Mouse (Mus musculus): ENCODE results near the gene Gm40193.
A peak's percentile ranks its signal among the peaks of the same experiment; 100 is the strongest.
"Not testable (repeated sequence)": the region's sequence is repeated elsewhere in the genome, so short reads cannot be mapped to it uniquely, and the experiment has no call there.

Gene Gm40193

DNA sequence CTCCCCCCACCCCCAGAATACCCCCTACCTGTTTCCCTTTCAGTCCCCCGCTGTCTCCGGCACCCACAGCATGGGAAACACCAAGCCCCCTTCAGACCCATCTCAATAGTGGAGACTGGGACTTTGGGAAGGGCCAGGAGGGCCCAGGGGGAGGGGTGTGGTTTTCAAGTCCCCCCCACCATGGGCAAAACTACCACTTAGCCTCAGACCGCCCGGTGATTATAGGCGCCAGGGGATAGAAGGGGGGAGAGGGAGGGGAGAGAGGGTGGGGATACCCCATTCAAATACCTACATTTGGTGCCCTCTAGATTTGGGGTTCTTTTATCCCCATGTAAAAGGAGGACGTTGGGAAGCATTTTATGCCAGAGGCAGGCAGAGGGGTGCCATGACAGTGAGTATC lies at the start of gene Gm40193:
Gene Gm40193 (minus strand): TSS at position 101 of the 400 bp plus-strand sequence.
- DNase-seq (ENCODE audit: low read depth, low spot score) = no peak

DNA sequence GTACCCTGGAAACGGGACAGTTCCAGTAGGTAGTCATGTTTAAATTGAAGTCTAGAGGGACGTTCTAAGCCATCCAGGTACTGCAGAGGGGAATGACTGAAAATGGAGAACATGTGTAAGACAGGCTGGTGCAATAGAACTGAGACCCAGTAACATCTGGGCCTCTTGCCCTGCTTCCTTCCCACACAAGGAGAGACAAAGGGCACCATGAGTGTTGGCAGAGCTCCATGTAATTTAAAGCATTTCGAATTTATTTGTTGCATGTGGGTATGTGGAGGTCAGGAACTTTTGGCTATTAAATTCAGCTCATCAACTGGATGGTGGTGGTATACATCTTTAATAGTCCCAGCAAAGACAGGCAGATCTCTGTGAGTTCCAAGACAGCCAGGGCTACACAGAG lies 49.5 kb upstream of the Gm40193 start:
- no peak for DNase-seq (ENCODE audit: low read depth, low spot score)

DNA sequence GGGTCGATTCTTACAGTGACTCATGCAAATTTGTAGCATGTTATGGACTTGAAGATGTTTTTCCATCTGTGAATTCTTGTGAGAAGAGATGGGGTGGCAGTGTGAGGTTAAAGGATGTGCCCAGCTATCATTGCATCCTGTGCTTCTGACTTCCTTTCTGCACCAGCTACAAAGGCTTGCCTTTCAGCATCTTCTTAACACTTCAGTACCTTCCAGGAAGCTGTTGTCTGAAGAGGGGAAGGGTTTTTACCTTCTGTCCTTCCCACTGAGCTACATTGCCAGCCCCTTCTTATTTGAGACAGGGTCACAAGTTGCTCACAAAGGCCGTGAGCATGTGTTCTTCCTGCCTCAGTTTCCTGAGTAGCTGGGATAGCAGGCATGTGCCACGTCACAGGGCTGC lies 48.2 kb upstream of the Gm40193 start:
- no peak for DNase-seq (ENCODE audit: low read depth, low spot score)

DNA sequence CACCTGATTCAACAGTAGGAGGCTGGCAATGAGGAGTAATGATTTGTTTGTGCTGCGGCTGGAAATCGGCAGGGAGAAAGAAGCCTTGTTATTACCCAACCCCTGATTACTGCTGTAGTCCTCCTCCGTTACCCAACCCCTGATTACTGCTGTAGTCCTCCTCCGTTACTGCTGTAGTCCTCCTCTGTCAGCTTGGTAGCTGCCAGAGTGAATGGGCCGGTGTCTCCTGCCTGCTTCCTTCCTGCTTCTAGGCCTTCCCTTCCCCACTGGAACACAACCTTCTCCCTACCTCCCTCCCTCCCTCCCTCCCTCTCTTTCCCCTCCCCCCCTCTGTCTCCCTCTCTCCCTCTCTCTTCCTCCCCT lies 47.6 kb upstream of the Gm40193 start:
- DNase-seq (ENCODE audit: low read depth, low spot score) = no peak

DNA sequence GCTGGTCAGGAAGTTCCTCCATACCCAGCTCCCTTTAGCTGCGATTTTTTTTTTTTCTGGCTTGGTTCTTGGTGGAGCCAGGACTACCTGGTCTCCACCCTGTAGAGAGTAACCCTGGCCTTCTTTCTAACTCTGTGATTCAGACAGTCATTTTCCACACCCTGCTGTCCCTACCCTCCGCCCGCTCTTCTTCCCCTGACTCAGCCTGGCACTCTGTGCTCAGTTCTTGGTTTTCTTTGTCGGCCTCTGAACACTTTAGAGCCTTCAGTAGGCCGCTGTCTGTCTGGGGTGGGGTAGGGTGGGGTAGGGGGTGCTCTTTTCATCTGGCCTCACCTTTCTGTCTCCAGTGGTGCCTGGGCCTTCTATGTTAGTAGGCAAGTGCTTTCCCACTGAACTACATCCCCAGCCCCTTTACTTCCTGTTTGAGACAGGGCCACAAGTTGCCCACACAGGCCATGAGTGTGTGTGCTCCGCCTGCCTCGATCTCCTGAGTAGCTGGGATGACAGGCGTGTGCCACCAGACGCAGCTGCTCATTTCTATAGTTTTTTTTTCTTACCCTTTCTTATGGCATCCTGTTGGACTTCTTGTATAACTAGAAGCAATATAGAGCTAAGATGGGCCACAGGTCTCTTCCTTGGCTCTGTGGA lies 47.1 kb upstream of the Gm40193 start:
- no peak for DNase-seq (ENCODE audit: low read depth, low spot score)

DNA sequence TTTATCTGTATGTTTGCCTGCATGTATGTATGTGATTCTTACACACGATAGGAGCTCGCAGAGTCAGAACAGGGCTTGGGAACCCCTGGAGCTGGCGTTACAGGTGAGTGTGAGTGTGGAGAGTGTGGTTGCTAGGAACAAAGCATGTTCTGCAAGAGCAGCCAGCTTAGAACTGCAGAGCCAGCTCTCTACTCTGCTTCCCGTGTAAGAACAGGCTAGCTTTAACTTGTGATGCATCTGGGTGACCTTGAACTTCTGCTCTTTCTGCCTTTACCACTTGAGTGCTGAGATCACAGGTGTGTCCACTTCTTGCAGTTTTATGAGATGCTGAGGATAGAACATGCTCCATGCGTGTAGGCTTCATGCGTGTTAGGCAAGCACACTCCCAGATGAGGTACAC lies 46.2 kb upstream of the Gm40193 start:
- DNase-seq (ENCODE audit: low read depth, low spot score) = no peak

DNA sequence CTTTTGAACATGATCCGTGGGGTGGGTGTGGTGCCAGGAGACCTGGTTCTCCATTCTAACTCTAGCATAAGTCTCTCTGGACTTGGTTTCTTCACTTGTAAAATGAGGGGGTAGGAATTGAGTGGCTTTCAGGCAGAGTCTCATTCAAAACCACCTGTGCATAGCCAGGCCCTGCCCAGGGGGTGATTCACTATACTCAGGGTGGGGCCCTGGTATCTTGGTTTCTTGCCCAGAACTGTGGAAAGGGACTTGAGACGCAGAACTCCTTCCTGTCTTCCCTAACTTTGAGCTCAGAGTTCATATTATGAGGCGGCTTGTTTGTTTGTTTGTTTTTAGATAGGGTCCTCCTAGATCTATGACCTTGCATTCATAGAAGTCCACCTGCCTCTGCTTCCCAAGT lies 44.5 kb upstream of the Gm40193 start:
- DNase-seq (ENCODE audit: low read depth, low spot score) = no peak

DNA sequence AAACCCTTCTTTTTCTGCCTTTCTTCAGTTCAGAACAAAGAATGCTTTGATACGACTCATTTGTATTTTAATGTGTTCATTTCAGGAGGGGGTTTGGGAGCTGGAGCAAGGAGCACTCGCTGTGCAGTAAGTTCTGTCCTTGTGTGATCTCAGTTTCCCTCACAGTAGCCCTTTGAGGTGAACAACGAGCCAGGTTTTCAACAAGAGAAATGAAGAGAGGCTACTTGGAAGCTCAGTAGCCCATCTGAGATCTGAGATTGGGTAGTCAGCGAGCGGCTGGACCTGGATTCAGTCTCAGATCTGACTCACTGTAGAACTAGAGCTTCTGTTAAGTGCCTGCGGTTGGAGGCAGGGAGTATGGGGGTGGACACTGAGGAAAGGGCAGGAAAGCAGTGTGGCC lies 41.1 kb upstream of the Gm40193 start:
- DNase-seq (ENCODE audit: low read depth, low spot score) = no peak

DNA sequence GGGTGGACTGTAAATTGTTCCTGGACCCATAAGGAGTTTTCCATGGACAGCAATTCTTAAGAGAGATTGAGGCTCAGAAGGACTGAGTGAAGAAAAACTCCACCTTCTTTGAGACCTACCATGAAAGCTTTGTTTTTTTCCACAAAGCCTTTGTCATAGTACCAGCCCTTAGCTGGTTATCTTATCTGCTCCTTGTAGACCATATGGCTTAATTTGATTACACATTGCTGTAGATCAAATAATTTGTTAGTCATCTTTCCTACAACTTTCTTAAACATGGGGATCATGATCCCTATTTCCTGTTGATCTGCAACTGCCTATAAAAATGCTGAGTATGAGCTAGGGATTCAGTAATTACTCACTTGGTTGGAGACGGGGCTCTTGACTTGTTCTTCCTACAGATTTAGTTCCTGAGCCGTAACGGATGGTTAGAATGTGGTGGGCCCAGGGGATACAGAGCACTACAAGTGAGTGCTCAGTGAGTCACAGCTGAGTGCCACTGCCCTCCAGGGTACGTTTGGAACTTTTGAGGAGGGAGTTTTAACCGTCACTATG lies 39.7 kb upstream of the Gm40193 start:
- DNase-seq (ENCODE audit: low read depth, low spot score) = no peak

DNA sequence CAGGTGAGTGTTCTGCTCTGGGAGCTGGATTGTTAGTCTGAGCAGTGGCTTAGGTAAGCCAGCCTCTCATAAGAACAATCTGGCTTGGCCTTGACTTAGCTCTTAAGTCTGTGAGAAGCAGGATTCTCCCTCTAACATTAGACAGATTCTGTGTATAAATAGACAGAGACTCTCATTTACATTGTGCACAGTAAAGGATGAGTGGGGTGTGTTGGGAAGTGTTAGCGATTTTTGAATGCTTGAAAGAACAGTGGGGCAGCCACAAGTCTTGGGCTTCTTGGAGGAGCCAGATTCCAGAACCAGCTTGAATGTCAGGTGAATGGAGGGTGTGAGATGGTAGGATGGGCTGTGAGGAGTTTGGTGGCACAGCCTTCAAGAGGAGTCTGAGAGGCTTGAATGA lies 38.9 kb upstream of the Gm40193 start:
- DNase-seq (ENCODE audit: low read depth, low spot score) = no peak

DNA sequence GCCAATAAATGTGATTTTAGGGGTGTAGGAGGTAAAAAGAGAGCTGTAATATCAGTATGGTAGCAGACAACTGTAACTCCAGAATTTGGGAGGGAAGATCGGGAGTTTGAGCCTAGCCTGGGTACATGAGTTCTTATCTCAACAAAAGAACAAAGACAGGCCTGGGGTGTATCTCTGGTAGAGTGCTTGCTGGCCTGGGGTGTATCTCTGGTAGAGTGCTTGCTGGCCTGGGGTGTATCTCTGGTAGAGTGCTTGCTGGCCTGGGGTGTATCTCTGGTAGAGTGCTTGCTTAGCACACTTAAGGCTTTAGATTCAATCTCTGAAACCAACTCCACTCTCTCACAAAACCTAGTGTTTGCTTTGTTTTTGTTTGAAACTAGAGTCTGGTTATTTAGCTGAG lies 37.9 kb upstream of the Gm40193 start:
- not testable (repeated sequence) for DNase-seq (ENCODE audit: low read depth, low spot score)

DNA sequence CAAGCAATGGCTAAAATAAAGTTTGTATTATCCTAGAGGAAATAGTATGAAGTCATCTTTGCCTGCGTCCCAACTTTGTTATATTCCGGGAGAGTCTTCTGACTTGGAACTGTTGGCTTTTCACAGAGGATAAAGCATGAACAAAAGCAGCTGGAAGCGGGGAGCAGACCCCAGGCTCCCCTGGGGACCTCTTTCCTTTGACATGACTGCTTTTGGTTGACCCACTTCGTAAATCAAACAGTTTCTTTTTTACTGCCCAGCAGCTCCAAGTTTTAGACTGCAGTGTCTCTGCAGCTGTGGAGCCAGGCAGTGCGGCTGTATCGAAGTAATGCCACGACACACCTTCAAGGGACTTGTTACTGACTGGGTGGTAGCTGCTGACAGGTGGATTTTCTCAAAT lies 33.8 kb upstream of the Gm40193 start:
- no peak for DNase-seq (ENCODE audit: low read depth, low spot score)

DNA sequence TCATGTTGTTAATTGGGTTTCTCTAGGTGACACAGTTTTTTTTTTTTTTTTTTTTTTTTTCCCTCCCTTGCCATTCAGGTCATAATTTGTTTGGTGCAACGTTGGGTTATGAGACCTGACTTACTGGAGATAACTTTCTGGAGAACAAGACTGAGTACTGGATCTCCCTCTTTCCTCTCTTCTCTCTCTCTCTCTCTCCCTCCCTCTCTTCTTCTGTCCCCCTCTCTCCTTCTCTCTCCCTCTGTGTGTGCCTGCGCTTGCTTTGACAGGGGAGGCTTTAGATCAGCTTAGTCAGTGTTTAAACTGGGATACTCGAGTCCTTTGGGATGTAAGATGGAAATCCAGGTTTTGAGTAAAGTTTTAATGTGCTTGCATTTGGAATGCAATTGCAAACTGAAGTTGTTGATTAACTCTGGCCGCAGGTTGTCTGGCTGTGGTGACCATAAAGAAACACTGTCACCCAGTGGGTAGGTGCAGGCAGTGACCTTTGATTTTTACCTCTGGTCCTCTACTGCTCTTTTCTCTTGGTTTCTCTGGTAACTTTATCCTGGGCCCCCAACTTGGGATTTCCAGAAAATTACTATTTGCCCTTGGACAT lies 31.6 kb upstream of the Gm40193 start:
- no peak for DNase-seq (ENCODE audit: low read depth, low spot score)

DNA sequence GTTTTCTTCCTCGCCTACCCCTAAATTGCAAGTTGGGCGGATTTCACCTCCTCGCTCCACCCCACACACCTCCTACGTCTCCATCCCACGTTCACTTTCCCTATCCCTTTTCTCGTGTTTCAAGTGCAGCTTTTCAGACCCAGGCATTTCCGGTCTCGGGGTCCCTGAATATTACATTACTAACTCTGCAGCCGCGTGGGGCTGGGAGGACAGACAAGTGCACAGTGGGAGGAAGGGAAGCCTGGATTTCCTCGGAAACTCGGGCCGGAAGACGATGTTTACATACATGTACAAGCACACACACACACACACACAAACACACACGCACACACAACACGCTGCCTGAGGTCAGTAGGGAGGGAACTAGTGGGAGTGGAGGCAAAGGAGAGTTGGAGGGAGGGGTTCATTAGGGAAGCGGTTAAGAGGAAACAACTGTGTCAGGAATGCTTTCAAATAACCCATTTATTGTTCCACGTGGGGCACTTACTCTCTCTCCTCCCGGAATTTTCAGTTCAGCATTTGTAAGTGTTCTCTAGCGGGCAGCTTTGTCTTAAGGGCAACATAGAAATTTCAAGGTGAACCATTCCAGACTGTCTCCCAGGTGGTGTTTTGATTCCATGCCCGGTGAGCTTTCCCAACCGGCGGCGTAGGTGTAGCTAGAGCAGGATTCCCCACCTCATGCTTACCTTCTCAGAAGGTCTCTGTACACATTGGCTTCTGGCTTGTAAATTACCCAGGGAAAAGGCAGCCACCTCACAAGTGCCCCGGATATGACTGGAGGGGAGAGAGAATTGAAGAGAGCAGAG lies 30.9 kb upstream of the Gm40193 start:
- no peak for DNase-seq (ENCODE audit: low read depth, low spot score)

DNA sequence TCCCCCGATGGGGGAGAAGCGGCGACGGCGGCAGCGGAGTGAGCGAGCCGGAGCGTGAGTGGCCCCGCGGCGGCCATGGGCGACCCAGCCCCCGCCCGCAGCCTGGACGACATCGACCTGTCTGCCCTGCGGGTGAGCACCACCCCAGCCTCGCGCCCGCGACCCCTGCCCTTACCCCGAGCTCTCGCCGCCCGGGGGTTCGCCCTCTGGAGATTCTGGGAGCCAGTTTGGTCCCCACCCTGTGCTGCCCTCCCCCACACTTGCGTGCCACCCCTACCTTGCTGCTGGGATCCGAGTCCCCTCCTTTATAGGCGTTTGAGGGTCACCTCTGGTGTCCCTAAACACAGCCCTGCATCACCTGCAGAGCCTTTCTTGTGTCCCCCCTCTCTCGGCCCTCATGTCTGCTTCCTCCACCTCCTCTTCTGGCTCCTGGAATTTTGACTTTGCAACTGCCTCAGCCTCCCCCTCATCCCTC lies 30.3 kb upstream of the Gm40193 start:
- DNase-seq (ENCODE audit: low read depth, low spot score) = no peak

DNA sequence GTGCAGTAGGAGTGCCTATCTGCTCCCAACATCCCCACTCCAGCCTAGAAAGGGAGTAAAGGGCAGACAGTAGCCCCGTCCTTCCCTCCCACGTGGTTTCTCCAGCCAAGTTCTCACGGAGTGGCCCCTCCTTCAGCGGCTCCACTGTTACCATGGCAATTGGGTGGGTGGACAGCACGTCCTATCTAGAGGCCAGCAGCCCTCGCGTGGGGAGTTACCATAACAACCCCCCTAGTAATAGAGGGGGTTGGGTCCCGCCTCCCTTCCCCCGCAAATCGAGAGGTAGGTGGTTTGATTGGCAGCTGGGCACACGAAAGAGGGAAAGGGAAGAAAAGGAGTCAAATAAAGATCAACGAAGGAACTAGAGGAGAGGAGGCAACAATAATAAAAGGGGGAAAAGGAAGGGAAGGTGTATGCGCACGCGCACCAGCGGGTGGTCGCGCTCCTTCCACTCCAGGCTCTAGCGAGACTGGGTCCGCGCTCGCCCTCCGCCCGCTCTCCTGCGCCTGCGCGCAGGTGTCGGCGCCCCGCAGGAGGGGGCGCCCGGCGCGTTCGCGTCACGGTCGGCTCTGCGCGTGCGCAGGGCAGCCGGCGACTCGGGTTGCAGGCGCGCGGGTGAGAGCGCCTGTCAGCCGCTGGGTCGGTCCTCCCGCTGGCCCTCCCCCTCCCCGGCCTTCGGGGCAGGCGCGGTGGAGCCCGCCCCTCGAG lies 29.7 kb upstream of the Gm40193 start, which contains the start of gene Mink1:
Gene Mink1 (plus strand): TSS at position 595 of the 708 bp plus-strand sequence.
- DNase-seq (ENCODE audit: low read depth, low spot score) = peak; percentile 44

DNA sequence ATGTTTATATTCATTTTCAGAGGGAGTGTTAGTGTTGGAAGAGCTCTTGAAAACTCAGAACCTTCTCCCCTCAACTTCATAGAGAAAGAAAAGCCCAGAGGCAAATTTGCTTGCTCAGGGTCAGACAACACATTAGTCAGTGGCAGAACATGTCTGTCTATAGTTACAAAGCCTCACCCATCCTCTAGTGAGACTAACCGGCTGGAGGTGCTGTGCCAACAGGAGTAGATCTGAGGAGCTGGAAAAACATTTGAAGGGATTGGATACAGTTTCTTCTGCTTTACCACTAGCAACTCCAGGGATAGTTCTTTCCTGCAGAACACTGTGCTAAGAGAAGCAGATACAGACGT lies 29.2 kb upstream of the Gm40193 start:
- no peak for DNase-seq (ENCODE audit: low read depth, low spot score)

DNA sequence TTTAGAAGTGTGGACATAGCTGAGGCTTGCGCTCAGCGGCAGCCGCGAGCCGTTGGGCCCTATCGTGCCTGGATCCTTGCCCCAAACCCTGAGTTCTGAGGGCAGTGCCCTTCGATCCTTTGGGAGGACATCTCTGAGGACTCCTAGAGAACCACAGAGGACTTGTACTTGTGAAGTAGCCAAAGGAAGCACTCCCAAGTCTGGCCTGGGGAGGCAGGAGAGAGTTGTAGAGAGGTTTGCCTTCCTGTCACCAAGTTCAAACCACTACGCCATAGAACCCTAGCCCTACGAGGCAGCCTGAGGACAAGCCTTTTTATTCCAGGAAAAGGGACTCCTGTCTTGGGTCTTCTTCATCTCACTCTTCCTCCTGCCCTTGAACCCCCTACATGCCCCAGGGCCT lies 24.8 kb upstream of the Gm40193 start:
- DNase-seq (ENCODE audit: low read depth, low spot score) = no peak

DNA sequence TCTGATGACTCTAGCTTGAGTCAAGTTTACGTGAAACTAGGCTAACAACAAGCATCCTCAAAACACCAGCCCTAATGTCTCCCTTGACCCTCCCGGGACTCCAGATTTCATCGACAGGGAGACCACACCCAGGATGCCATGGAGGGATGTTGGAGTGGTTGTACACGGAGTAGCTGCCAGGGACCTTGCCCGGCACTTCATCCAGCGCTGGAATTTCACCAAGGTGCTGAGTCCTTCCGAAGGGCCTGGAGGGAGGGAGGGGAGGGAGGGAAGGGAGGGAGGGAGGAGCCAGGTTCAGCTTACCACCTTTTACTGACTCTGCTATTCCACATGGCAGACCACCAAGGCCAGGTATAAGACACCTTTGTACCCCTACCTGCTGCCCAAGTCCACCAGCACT lies 21.2 kb upstream of the Gm40193 start:
- no peak for DNase-seq (ENCODE audit: low read depth, low spot score)

DNA sequence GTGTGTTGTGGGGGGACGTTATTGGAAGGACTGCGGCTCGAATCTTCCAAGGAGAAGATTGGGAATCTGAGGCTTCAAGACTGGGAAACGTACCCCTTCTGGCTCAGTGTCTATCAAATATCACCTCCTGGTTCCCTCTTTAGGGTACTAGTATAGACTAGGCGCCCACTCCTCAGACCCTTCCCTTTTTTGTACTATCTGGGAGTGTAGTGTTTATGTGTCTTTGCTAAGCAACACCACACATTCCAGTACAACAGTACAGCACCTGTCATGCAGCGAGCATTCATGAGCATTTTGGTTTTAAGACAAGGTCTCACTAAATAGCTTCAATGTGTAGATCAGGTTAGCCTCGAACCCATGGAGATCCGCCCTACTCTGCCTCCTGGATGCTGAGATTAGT lies 18.8 kb upstream of the Gm40193 start:
- no peak for DNase-seq (ENCODE audit: low read depth, low spot score)

DNA sequence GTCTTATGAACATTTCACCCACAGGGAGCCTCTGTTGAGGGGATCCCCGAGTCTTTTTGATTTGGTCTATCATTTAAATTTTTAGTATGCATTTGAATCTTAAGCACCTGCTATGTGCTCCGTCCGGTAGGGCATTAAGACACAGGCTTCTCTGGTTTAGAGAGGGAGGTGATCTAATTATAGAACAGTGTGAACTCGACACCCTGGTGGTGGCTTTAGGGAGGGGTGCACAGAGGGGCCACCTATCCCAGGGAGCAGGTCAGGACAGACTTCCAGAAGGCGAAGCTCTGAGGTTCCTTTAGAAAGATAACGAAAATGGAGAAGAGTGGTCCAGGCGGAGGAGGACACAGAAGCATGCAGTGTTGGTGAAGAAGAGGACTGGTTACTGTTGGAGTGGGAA lies 11.8 kb upstream of the Gm40193 start:
- DNase-seq (ENCODE audit: low read depth, low spot score) = no peak

DNA sequence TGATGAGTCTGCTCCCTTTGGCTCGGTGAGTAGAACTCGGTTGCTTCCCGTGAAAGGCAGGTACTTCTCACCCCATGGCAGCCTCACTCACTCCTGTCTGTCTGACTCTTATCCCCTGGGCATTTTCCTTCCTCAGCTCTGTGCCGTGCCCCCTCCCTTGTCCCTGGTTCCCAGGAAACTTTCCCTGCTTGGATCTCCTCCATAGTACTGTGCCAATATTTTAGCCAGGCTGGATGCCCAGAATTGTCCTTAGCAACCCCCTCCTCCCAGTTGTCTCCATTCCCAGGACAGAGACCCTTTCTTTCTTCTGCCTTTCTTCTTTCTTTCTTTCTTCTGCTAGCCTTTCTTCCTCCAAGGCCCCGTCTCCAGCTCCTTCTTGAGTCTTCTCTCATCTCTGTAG lies 8.7 kb upstream of the Gm40193 start:
- DNase-seq (ENCODE audit: low read depth, low spot score) = no peak

Data from c-Kit-negative CD71-positive TER-119-positive erythroid progenitor cells, embryonic 14.5 days (primary cell).